Mouse (Mus musculus) naive thymus-derived CD4-positive, alpha-beta T cell, adult 2 months (primary cell): ENCODE results near the gene Ptpre.
A peak's percentile ranks its signal among the peaks of the same experiment; 100 is the strongest.
"Not testable (repeated sequence)": the region's sequence is repeated elsewhere in the genome, so short reads cannot be mapped to it uniquely, and the experiment has no call there.

Source experiments
- DNase-seq: peaks from one replicate; pipeline ENCODE4 v3.0.0-alpha.2; 2011; ENCODE audit warnings: low read depth

Gene Ptpre

GRCm38 (mm10) chr7:135644452-135644851 is 107.2 kb downstream of the Ptpre start:
- DNase-seq, result no peak

- DNase-seq, result peak; percentile 67
Observed at GRCm38 (mm10) chr7:135646976-135647375, 109.7 kb downstream of the Ptpre start.

- no peak for DNase-seq
Observed at GRCm38 (mm10) chr7:135648821-135649220, 111.5 kb downstream of the Ptpre start.

DNA sequence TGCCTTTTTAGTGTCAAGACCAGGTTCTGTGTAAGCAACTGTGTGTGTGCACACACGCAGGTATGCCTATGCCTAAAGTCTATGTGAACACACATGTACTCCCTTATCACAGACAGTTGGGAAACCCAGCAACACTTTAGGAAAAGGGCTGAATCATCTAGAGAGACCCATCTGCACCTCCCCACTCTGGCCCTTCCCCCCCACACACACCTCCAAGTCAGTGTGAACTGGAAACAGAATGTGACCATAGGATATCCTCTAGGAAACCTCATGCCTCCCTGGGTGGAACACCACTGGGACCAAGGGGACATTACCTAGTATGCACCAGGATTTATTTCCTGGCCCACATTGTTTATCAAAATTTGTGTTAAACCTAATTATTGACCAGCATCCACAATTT is 112.0 kb downstream of the Ptpre start:
- no peak for DNase-seq

- DNase-seq, result no peak
Observed at GRCm38 (mm10) chr7:135650061-135650460, 112.8 kb downstream of the Ptpre start.

DNA sequence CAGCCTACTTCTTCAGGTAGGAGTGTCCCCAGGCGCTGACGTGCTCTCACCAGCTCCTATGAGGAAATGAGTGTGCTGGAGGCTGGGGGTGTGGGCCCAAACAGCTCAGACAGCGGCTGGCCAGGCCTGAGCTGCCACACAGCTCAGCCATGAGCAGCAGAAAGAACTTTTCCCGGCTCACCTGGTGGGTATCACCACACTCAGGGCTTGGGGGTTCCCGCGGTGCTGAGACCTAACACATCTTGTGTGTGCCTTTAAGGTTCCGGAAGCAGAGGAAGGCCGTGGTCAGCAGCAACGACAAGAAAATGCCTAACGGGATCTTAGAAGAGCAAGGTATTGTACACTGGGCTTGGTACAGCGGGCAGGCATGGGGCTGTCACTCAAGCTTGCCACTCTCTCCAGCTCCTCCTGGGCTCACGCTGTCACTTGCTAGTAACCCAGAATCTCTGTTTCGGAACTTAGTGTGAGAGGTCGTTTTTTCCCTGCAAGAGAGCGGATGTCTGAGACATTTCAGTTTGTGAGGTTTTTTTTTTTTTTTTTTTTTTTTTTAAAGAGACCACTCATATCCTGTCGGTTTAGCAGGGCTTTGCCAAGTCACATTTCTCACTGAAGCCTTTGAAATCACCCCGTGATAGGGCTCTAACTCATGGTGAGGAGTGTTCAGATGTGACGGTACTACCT is 114.7 kb downstream of the Ptpre start:
- peak; percentile 79 for DNase-seq

DNA sequence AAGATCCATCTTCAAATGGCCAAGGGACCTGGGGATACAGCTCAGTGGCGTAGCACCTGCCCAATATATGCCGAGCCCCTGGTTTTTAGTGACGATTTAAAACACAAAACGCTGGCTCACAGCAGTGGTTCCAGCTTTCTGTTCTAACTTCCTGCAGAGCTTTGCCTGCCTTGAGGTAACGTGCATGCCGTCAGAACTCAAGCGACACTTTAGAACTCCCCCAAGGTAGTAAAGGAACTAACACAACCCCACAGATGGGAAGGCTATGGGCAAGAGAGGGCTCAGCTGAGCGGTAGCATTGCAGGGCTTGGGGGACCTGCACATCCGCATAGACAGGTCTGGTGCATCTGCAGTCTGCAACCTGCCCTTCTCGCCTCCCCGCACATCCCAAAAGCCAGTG is 115.5 kb downstream of the Ptpre start:
- peak; percentile 68 for DNase-seq

- DNase-seq, result no peak
Observed at GRCm38 (mm10) chr7:135653601-135654000, 116.3 kb downstream of the Ptpre start.

- DNase-seq, result no peak
Observed at GRCm38 (mm10) chr7:135654288-135654687, 117.0 kb downstream of the Ptpre start.

DNA sequence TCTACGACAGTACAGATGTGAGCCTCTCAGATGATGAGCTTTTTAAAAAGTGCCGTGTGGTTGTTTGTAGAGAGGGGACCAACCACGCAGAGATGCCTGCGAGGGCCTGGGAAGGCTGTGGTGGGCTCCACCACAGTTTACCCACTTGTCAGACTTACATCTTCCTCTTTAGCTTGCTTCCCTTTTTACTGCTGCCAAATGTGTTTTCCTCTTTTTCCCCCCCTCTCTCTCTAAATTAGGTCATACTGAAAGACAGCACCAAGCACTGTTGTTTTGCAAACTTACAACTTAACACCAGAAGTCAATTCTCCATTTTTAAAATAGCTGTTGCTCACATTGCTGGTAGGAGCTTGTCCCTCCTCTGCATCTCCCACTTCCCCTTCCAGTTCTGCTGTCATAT is 117.8 kb downstream of the Ptpre start:
- no peak for DNase-seq

- DNase-seq, result no peak
Observed at GRCm38 (mm10) chr7:135658150-135658549, 120.9 kb downstream of the Ptpre start.

DNA sequence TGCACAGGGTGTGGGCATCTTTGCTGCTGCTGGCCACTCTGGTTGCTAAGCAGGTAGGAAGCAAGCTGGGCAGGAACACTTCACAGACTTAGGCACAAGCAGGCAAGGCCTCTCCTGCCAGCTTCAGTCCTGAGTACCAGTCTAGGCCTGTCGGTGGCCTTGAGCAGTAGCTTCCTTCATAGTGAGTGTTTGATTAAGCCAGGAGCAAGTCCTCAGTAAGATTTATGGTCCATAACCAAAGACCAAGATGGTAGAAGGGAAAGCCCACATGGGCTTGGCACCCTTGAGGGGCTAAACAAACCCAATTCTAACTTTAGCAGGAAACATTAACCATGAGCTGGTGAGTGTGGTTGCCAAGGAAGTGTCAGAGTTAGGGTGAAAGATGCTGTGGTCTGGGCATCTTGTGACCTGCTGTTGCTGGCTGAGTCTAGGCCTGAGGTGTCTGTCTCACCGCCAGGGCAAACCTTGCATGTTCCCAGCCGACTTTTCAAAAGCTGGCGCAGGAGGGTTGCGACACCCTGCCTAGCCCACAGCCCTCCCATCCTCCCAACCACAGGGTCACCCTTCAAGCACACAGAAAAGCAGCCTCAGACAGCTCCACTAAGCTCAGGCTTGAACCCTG is 122.1 kb downstream of the Ptpre start:
- no peak for DNase-seq

DNA sequence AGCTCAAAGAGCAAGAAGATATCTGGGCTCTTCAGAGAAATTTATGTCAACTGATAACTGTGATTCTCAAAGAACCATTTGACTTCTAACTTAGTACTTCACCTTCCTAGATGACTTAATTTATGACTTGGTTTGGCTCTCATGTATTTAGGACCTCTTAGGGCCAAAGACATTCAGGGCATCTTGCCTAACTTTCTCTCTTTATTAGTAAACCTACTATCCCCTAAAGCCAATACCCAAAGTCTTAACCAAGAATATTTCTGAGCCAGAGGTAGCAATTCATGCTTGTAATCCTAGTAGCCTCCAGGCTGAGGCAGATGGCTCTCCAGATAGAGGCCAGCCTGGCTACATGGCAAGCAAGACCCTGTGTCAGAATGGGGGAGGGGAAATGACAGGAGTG is 123.0 kb downstream of the Ptpre start:
- DNase-seq, result no peak

DNA sequence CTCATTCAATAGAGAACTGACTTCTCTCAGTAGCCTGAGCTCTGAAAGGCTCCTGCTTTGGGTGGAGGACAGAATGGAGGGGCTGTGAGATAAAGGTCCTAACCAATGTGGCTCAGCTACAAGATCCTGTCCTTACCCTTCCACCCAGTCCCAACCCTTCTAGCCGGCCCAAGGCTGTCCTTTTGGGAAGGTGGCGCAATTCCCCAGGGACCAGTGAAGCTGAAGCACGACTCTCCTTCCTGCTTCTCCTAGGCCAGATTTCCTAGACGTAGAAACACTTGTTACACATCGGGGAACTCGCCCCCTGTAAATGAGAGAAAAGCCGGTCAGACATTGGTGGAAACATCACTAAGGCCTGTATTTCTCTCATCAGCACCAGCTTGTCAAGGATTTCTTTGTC is 126.9 kb downstream of the Ptpre start:
- DNase-seq, result no peak

DNA sequence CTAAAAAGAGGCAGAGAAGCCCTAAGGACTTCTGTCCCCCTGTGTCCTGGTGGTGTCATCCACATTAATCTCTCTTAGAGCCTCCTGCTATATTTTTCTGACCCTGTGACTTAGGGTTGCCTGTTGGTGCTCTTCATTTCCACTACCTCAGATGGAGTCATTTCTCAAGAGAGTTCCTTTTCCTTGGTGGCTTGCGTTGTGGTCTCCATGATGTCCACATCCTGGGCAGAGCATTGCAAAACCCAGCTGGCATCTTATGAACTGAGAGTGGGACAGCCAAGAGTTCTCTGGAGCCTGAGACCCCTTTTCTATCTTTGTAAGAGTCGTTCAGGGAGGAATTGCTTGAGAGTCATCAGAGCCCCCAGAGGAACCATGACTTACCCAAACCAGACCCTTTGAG is 129.0 kb downstream of the Ptpre start:
- DNase-seq, result no peak

- peak; percentile 86 for DNase-seq
Observed at GRCm38 (mm10) chr7:135668852-135669739, 131.8 kb downstream of the Ptpre start.

GRCm38 (mm10) chr7:135673576-135673975 is 136.3 kb downstream of the Ptpre start:
- no peak for DNase-seq

GRCm38 (mm10) chr7:135676722-135677121 is 139.4 kb downstream of the Ptpre start:
- DNase-seq, result no peak

- DNase-seq, result peak; percentile 57
Observed at GRCm38 (mm10) chr7:135680334-135680733, 143.1 kb downstream of the Ptpre start.

GRCm38 (mm10) chr7:135684098-135684497 is 146.8 kb downstream of the Ptpre start:
- not testable (repeated sequence) for DNase-seq

DNA sequence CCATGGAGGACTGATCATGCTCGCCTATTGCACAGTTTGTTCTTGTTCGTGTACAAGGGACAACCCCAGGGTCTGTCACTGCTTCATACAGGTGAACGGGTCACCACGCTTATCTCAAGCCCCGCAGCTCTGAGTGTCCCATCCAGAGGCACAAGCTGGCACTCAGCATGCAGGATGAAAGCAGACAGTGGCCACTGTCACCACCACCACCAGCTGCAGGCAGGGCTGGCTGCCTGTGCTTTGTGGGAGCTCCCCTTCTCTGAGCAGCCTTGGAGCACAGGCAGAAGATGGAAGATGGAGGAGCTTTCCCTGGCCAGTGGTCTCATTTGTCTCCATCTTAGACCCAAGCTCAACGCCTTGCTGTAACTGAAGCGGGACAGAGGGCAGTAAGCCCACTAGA is 147.7 kb downstream of the Ptpre start:
- DNase-seq, result no peak

- no peak for DNase-seq
Observed at GRCm38 (mm10) chr7:135689396-135689795, 152.1 kb downstream of the Ptpre start.

GRCm38 (mm10) chr7:135691941-135692340 is 154.7 kb downstream of the Ptpre start:
- DNase-seq, result no peak
